Mouse (Mus musculus) liver, postnatal 0 days (tissue): ENCODE measurements at regions not wholly inside any gene's neighbourhood (a gene's known extent, or its start where the extent isn't known, plus 50 kb on each side); places are given as distances from the start of the nearest gene placed in this dataset.
A peak's percentile ranks its signal among the peaks of the same experiment; 100 is the strongest.

Experiments
- ATAC-seq: fragments of 200-750 bp; cut with Nextera tagmentation; 2 replicates; pipeline ENCODE4 v1.8.0; 2017; ENCODE audit warnings: mild to moderate bottlenecking, moderate library complexity
- DNase-seq: peaks from one replicate; pipeline ENCODE4 v3.0.0-alpha.2; 2016
- H3K27ac ChIP-seq: fragments of 300-500 bp; sonication (generic); 2 replicates; pipeline ENCODE4 v1.5.1; 2014; ENCODE audit warnings: antibody characterized with exemption, moderate library complexity, mild to moderate bottlenecking, low read depth
- H3K27me3 ChIP-seq: fragments of 300-500 bp; sonication (generic); 2 replicates; pipeline ENCODE4 v1.6.1; 2014; ENCODE audit warnings: low read length, control low read depth, mixed read lengths; ENCODE audit not compliant: insufficient read depth
- H3K36me3 ChIP-seq: fragments of 300-500 bp; sonication (generic); replicated peaks from 2 replicates; pipeline ENCODE4 v1.6.1; 2014; ENCODE audit warnings: mild to moderate bottlenecking, control low read depth, low read length, moderate library complexity, mixed read lengths; ENCODE audit not compliant: insufficient read depth
- H3K4me1 ChIP-seq: fragments of 300-500 bp; sonication (generic); 2 replicates; pipeline ENCODE4 v1.6.1; 2014; ENCODE audit warnings: antibody characterized with exemption, mild to moderate bottlenecking, control low read depth; ENCODE audit not compliant: insufficient read depth
- H3K4me2 ChIP-seq: fragments of 300-500 bp; sonication (generic); 2 replicates; pipeline ENCODE4 v1.6.1; 2014; ENCODE audit warnings: low read depth, mild to moderate bottlenecking, low read length, moderate library complexity, mixed read lengths
- H3K4me3 ChIP-seq: fragments of 300-500 bp; sonication (generic); 2 replicates; pipeline ENCODE4 v1.5.1; 2014; ENCODE audit warnings: low read depth, low read length
- H3K9ac ChIP-seq: fragments of 300-500 bp; sonication (generic); replicated peaks from 2 replicates; pipeline ENCODE4 v1.6.1; 2014; ENCODE audit warnings: mild to moderate bottlenecking, moderate library complexity
- H3K9me3 ChIP-seq: fragments of 300-500 bp; sonication (generic); 2 replicates; pipeline ENCODE4 v1.6.1; 2016; ENCODE audit warnings: mild to moderate bottlenecking, control low read depth, low read length, mixed read lengths
- CTCF ChIP-seq: sonication (generic); IDR thresholded peaks from 2 replicates; pipeline ENCODE4 v1.5.1; 2016; ENCODE audit warnings: antibody characterized with exemption, low read depth
- EP300 ChIP-seq: IDR thresholded peaks from 2 replicates; pipeline ENCODE4 v1.6.1; 2016; ENCODE audit warnings: antibody characterized with exemption, low read depth, mild to moderate bottlenecking
- WGBS: fragments of 180-500 bp; shearing (Covaris S2); extraction: QIAGEN DNeasy Blood & Tissue Kit; methylation state at CpG from one replicate; pipeline ENCODE4 v1.1.7; 2014; ENCODE audit not compliant: insufficient replicate concordance; 5-methylcytosine and 5-hydroxymethylcytosine counted together

DNA sequence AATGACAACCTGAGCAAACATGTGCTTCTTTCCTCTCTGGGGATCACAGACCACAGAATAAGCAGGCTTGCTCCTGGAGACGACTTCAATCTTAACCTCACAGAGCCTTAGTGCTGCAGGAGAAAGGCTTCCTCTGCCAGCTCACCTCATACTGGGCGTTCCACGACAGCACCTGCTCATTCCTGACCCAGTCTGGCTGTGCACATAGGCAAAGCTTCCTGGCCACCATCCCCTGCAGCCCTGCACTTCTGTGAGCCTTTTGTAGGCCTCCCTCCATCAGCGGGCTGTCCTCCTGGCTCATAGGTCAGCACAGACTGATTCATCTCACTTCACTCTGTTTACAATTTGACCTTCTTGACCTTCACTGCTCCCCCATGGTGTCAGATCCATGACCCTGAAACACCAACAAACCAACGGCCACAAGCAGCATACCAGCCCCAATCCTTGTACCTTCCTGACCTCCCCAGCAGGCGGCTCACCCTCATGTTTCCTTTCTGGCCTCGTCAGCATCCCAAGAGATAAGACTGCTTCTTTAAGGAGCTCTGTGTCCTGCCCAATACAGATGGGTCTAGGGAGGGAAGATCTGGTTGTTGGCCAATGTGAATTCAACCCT is 241.3 kb upstream of the Cadm1 start:
- H3K9ac ChIP-seq = no peak overlapping the region
- WGBS = 51% methylated on average over 7 of the region's 7 CpGs
- H3K27ac ChIP-seq = no peak overlapping the region
- H3K36me3 ChIP-seq = no peaks in the 10 kb centered on the region
- no peak overlapping the region for H3K4me3 ChIP-seq
- no peaks in the 10 kb centered on the region for H3K27me3 ChIP-seq
- TF ChIP-seq CTCF (peak; percentile 11; the same call in 1 of the 2 replicates), EP300 (no peak)
- DNase-seq (no peak), ATAC-seq (no peak)
- H3K9me3 ChIP-seq = no peaks in the 10 kb centered on the region
- no peaks in the 10 kb centered on the region for H3K4me1 ChIP-seq
- no peak overlapping the region for H3K4me2 ChIP-seq

DNA sequence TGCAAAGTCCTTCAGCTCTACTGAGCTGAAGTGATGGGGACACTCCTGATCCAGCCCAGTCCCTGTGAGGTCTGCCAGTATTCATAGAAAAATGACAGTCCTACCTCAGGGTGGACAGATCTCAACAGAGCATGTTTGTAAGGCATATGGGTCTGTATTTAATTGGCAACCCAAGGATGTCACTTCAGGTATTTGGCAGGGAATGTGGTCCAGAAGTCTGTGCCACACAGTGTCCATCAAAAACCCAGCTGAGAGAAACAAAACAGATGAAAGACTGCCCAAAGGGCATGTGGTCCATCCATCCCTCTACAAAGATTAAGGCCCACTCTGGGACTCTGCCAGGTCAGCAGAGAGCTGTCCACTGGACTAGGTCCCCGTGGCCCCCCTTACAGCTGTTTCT is 229.3 kb upstream of the Cadm1 start:
- TF ChIP-seq CTCF (no peak), EP300 (no peak)
- Histone ChIP-seq H3K4me3 (no peak overlapping the region), H3K27ac (no peak overlapping the region), H3K9me3 (no peaks in the 10 kb centered on the region), H3K9ac (no peak overlapping the region), H3K36me3 (no peaks in the 10 kb centered on the region), H3K4me1 (no peaks in the 10 kb centered on the region; the same call in 1 of the 2 replicates), H3K27me3 (no peaks in the 10 kb centered on the region), H3K4me2 (no peak overlapping the region)
- WGBS = 35% methylated on average over 1 of the region's 1 CpGs
- ATAC-seq = no peak
- no peak for DNase-seq

DNA sequence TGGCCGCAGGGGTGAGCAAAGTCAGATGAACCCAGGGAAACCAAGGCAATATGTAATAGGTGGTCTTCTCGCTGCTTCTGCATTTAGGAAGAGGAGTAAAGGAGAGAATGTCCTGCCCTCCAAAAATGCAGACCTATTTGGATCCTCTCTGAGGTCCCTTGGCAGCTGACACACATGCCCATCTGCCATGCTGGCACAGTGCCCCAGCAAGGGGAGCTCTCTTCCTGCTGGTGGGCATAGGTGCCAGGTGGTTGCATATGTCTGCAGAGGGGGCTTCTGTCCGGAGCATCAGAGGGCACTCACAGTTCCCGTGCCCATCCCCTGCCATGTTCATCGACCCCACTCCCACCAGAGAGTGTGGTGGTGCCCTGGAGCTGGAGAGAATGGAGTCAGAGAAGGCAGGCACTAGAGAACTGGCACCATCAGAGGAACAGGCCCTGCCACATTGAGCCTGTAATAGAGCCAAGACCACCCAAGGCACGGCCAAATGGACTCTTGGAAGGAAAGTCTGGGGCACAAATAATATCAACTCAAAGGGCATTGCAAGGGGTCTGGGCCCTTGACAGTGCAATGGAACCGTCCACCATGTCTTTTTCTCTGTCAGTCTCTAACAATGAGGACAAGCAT is 222.7 kb upstream of the Cadm1 start:
- Histone ChIP-seq H3K4me2 (no peak overlapping the region), H3K27ac (no peak overlapping the region), H3K4me1 (peaks cover 2% of the 10 kb centered on the region; the same call in 1 of the 2 replicates), H3K27me3 (no peaks in the 10 kb centered on the region), H3K36me3 (no peaks in the 10 kb centered on the region), H3K9ac (no peak overlapping the region), H3K9me3 (no peaks in the 10 kb centered on the region), H3K4me3 (no peak overlapping the region)
- DNase-seq (no peak), ATAC-seq (no peak)
- TF ChIP-seq CTCF (no peak), EP300 (no peak)
- WGBS = 77% methylated on average over 7 of the region's 7 CpGs

- ATAC-seq (peak; percentile 55), DNase-seq (peak; percentile 79)
- WGBS = 55% methylated on average over 17 of the region's 17 CpGs
- H3K27me3 ChIP-seq = no peaks in the 10 kb centered on the region
- no peaks in the 10 kb centered on the region for H3K36me3 ChIP-seq
- no peak overlapping the region for H3K4me3 ChIP-seq
- H3K4me2 ChIP-seq = no peak overlapping the region
- no peak overlapping the region for H3K9ac ChIP-seq
- H3K9me3 ChIP-seq = no peaks in the 10 kb centered on the region
- H3K4me1 ChIP-seq = peaks cover 2% of the 10 kb centered on the region; the same call in 1 of the 2 replicates
- no peak for TF ChIP-seq CTCF
- no peak for TF ChIP-seq EP300
- no peak overlapping the region for H3K27ac ChIP-seq
These were observed 222.0 kb upstream of the Cadm1 start for GRCm38 (mm10) chr9:47307752-47308500.

GRCm38 (mm10) chr9:47313433-47313832 is 216.5 kb upstream of the Cadm1 start:
- Histone ChIP-seq H3K4me1 (no peaks in the 10 kb centered on the region), H3K4me3 (no peak overlapping the region), H3K27me3 (no peaks in the 10 kb centered on the region), H3K4me2 (no peak overlapping the region), H3K36me3 (no peaks in the 10 kb centered on the region), H3K9me3 (no peaks in the 10 kb centered on the region), H3K27ac (no peak overlapping the region), H3K9ac (no peak overlapping the region)
- TF ChIP-seq CTCF (no peak), EP300 (no peak)
- no peak for DNase-seq
- ATAC-seq = no peak
- WGBS = 72% methylated on average over 4 of the region's 4 CpGs

GRCm38 (mm10) chr9:47314236-47314635 is 215.7 kb upstream of the Cadm1 start:
- Histone ChIP-seq H3K9ac (no peak overlapping the region), H3K27me3 (no peaks in the 10 kb centered on the region), H3K36me3 (no peaks in the 10 kb centered on the region), H3K4me3 (no peak overlapping the region), H3K4me1 (no peaks in the 10 kb centered on the region), H3K4me2 (no peak overlapping the region), H3K9me3 (no peaks in the 10 kb centered on the region), H3K27ac (no peak overlapping the region)
- no peak for DNase-seq
- WGBS = 92% methylated on average over 1 of the region's 1 CpGs
- TF ChIP-seq CTCF = no peak
- no peak for TF ChIP-seq EP300
- ATAC-seq = no peak
